Mouse (Mus musculus) central nervous system, embryonic 14 days (tissue): ENCODE data around the gene Cadps2. TPM values are rescaled to one million over a fixed set of nuclear protein-coding genes. Genes with fewer than 3 reads are reported as not detected.

Source experiments
- polyA plus RNA-seq: library from polyadenylated mRNA; depleted of rRNA; stranded (reverse); fragments of >200 nt; gene quantifications from 2 replicates; pipeline ENCODE4 v1.2.3, GENCODE M21; 2012; rRNA removed

The Cadps2 gene
- 5.4 and 6.3 TPM in 2 replicates for polyA plus RNA-seq

DNA sequence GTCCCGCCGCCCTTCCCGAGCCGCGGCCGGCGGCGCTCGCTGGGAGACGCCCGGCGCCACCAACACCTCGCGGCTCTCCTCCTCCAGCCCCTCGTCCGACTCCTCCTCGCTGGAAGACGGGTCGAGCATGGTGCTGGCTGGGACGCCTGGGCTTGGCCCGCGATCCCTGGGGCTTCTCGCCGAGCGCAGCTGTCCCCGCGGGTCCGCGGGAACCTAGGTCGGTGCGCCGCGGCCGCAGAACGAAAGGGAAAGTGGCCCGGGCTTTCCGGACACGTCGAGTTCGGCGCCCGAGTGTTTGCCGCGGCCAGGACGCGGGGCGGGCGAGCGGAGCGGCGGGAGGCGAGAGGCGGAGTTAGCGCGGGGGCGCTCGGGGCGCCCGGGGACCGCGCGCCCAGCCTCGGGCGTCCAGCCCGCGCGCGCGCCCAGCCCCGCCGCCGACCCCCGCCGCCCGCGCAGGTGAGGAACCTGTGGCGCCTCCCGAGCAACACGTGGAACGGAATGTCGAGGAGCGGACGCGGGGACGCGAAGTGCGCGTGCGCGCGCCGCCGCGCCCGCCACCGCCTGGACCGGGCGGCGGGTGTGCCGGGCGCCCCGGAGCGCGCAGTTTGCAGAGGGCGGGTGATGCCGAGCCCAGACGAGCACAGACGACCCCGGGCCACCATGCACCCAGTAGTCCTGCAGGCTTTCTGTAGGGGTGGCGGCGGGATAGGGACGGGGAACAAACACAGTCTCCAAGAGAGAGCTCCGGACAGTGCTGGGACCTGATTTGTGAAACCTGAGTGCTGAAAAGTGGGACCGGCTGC, at the start of gene Cadps2:
TSS of gene Cadps2 (minus strand) at position 413 of the 803 bp plus-strand sequence.

DNA sequence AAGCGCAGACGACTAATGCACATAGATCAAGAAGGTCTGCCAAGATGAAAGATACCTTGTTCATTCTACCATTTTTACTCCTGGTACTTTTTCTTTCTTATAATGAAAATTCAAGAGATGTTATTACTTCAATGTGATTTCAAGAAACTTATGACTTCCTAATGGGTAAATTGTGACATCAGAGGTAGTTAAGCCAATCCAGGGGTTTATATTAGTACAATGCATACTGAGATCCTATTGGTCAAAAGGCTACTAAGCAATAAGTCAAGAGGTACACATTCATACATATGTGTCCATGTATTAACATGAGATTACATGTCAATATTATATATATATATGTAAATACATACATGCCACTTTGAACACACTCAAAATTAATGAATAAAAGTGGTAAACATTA, 184.2 kb downstream of the Cadps2 start, which contains the start of gene Rnf148:
TSS of gene Rnf148 (minus strand) at position 101 of the 400 bp plus-strand sequence.

DNA sequence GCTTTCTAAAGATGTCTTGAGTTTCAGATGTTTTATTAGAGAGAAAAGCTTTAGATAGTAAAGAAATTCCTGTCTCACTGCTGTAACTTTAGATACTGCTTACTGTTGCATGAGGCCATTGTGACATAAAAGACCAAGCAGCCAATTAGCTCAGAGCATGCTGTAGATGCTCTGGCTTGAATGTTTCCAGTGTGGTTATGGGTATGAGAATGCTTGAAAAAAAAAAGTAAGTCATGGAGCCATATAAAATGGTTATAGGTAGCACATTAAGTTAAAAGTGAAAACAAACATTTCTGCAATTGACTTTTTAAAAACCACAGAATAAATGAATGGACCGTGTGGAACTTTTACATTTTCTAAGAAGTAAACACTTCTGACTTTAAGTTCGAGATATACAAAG, 189.0 kb downstream of the Cadps2 start, which contains the start of gene Rnf133:
TSS of gene Rnf133 (minus strand) at position 101 of the 400 bp plus-strand sequence.

DNA sequence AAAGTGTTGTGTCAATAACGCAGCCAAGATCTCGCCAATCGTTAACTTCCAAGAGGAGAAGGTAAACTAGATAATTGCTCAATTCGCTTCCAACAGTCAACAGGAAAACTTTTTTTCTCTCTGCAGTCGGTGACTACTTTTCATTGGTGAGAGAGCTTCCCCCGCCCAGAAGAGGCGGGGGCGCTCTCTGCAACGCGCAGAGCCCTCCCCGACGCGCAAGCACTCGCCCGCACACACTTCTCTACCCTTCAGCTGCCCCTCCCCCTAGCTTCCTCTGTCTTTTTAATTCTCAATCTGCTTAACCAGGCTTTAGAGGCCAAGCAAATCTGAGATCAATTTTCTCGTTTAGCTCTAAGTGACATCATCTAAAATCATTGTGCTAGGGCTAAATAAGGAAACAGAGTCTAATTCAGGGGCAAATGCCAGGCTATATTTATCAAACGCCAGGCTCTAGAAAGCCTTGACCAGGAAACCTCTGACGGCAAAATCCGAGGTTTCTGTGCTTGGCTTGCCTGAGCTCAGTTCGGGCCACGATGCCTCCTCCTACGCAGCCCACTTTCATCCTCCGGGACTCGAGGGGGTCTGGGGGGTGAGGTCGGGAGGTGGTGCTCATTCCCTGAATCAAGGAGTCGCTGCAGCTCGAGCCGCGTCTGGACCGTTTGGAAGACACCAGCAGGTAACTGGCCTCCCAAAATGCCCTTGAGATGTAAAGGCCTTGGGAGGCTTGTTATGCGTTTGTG, 590.7 kb downstream of the Cadps2 start, which contains the start of gene Fezf1:
TSS of gene Fezf1 (minus strand) at position 50 of the 740 bp plus-strand sequence.

Other genes starting within 250 kb of the Cadps2 start
- gene Rnf133, start 189.1 kb downstream of the Cadps2 start, polyA plus RNA-seq, result 0.06 and 0.09 TPM in 2 replicates
- 0.04 TPM in 1 of 2 replicates, not detected in the other for gene Rnf148, start 184.3 kb downstream of the Cadps2 start, polyA plus RNA-seq
- not detected in 2 replicates for gene Tas2r118, start 130.6 kb upstream of the Cadps2 start, polyA plus RNA-seq